Mouse (Mus musculus): ENCODE results near the gene Tmem174.

Gene Tmem174

GRCm38 (mm10) chr13:98637145-98637544 lies at the start of gene Tmem174:
Gene Tmem174 (minus strand): TSS chr13:98637410.
- peak; percentile 75 for DNase-seq

DNA sequence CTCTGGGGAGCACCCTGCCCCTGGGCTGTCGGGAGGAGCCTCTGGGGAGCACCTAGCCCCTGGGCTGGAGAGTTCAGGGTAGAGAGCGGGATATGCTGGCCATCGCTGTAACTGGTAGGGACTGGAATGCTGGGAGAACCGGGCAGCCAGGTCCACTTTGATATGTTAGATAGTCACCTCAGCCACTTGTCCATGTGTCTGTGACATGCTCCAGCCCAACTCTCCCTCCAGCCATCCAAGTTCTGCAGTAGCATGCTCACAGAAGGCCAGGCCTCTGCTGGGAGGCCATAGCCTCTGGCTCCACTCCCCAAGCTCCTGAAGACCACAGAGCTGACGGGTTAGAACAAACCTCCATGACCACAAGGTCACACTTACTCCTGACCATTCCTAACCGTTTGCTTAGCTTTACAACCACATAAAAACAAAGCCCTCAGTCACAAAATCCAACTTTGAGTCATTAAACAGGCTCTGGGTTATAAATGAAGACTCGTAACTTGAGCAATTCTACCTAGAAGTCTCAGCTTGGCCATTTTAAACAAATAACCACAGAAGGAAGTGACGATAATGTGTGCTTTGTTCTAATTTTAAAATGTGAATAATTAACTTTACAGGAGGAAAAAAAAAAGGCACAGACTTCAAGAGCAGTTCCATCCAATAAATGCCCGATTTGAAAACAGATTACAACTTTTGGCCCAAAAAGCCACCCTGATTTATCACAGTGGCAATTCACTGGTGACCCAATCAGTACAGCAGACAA lies 47.1 kb upstream of the Tmem174 start:
- DNase-seq, result no peak

GRCm38 (mm10) chr13:98683412-98683811 lies 46.2 kb upstream of the Tmem174 start:
- no peak for DNase-seq

DNA sequence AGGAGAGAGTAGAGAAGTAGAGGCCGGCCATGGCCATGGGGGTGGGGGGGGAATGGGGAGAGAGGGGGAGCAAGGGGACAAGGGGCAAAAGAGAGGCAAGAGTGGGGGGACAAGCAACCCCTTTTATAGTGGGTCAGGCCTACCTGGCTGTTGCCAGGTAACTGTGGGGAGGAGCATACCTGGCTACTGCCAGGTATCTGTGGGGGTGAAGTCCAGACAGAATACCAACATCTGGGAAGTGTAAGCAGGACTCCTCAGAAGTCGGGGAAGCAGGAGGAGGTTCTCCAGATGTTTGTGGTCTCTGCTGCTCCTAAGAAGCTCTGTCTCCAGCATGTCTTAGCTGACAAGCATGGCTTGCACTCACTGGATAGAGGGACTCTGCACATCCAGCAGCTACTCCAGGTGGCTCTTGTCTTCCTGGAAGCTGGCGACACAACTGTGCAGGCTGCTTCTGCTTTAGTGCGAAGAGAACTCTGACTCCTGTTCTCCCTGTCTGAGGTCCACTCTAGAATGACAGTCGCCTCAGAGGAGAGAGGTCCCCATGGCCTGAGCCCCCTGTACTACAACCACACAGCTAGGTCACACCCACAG lies 43.4 kb upstream of the Tmem174 start:
- DNase-seq, result no peak

DNA sequence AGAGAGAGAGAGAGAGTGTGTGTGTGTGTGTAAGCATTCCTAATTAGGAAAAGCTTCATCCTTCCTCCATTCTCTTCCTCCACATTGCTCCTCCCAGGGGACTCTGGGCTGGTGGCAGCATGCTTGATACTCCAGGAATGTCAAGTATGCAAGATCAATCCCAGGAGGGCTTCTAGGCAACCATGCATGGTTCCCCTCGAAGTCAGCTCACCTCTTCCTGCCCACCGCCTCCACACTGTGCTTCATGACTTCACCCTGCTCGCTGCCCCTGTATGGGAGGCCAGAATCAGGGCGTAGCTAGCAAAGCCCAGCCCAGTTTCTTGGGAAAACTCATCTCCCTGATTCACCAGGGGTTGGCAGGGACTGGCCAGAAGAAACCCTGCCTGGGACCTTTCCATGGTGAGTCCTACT lies 42.4 kb upstream of the Tmem174 start:
- DNase-seq, result no peak

- DNase-seq, result no peak
These were observed 42.0 kb upstream of the Tmem174 start for GRCm38 (mm10) chr13:98679230-98679629.

DNA sequence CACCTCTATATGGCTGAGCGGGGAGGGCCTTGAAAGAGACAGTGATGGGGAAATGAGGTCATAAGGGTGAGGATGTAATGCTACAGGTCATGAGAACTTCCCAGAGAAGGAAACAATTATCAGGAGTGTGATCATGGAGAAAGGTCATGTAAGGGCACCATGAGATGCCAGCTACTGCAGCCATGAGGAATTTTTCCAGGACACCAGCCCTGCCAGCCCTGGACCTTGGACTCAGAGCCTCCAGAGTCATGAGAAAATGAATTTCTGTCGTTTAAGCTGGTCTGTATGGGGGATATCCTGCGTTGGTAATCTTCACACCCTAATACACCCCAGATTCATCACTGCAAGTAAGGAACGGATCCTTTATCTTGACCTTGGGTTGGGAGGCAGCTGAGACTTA lies 36.7 kb upstream of the Tmem174 start:
- no peak for DNase-seq

GRCm38 (mm10) chr13:98669296-98669695 lies 32.1 kb upstream of the Tmem174 start:
- DNase-seq, result no peak

DNA sequence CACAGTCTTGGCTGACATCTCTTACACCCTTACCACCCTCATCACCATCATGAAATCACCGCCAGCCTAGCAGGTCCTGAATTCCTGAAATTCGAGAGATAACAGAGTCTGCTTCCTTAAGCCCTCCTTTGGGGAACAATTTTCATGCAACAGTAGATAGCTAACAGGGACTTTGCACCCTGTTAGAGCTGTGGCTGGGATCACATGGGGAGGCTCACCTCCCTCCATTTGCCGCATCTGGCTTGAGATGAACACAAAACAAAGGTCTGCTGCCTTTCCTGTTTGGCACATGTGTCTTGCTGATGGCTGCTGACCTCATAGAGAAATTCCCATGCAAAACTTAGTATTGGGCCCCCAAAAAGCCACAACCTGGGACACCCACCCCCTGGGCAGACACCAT lies 30.1 kb upstream of the Tmem174 start:
- peak; percentile 36 for DNase-seq

GRCm38 (mm10) chr13:98665240-98665639 lies 28.0 kb upstream of the Tmem174 start:
- no peak for DNase-seq

GRCm38 (mm10) chr13:98662173-98662675 lies 25.0 kb upstream of the Tmem174 start:
- DNase-seq, result no peak

DNA sequence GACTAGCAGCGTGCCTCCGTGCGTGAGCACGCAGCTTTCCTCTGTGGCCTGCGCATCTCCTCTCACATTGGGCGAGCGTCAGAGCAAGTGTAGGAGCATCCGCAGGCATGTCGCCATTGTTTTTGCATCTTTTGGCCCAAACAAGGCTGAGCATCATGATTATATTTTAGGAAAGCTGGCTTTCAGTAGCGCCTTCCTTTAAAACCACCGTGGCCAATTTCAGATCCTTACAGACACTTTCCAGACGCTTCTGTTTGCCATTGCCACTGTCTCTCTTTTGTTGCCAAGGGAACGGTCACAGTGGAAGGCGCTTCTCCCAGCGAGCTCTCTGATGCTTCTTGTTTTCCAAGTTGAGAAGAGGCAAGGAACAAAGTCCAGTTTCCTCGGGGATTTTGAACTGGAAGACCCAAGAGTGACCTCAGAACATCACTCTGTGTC lies 18.8 kb upstream of the Tmem174 start:
- no peak for DNase-seq

DNA sequence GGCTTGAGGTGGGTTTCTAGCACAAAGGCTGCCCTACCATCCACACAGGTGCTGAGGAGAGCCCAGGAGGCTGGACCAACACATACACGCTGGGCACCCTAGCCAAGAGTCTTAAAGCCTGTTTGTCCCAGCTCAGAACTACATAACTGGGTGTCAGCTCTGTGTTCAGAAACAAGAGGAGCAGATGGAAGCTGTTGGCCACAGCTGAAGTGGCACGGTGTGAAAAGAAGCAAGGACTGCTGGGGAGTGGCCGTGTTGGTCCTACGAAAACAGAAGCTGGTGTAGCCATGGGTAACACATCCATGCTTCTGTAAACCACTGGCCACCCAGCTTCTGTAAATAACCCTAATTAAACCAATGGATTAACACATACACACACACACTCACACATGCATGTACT lies 18.1 kb upstream of the Tmem174 start:
- DNase-seq, result no peak

DNA sequence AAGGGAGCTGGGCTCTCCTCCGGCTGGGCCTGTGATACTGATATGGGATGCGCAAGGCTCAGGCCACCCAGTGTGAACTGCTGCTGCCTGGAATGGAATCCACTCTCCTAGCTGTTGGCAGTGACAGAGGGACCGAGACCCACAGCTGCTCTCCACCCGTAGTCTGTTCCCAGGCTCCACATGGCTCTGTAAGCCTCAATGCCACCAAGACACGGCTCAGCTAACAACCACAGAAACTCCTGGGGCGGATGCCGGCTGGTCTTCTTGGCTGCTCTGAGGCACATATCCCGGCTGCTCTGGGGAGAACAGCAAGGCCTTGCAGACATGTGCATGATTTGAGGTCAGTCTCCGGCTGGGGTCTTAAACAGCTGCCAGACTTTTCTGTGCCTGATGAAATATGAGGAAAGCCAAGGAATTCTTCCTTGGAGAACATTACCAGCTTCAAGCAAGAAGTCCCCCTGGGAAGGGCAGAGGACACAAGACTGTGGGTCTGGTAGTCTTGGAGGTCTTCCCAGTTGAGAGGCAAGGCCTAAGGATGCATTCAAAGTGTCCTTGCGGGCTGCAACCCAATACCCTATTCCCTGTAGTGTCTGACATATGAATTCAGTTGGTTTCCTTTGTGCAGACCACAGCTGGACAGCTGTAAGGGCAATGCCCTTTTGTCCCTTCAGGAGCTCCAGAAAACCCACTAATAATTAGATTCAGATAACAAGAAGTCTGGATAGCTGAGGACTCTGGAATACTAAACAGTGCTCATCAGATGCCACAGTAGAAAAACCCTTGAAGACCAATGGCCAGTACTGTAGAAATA lies 17.1 kb upstream of the Tmem174 start:
- DNase-seq, result no peak

GRCm38 (mm10) chr13:98652194-98652593 lies 15.0 kb upstream of the Tmem174 start:
- no peak for DNase-seq

DNA sequence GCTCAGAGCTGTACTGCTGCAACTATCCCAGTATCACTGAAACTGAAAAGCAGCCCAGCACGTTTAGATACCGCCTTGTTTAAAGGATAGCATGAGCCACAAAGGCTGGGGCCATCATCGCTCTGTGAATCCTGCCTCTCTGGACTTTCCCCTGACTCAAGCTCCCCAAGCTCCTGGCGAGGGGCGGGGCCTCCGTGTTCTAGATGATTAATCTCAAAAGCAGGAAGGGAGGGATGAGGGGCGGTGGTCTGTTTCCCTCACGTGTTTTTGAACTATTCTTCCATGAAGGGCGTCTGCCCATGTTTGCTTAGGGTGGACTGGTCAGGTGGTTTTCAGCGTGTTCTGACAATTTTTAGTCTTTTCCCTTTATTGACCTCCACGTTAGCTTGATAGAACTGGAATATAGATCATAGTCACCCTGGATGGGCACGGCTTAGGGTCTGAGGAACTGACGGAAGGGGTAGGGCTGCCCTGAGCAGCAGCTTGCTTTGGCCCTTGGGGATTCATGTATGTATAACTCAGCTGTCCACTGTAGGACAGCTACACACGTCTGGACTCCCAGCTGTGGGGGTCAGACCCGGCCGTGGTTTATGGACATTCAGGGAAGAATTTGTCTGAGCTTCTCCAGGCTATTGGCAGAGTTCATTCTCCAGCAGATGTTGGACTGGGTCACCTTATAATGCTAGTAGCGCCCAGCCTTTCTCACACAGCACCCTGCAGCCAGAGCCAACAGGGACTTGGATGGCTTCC lies 14.2 kb upstream of the Tmem174 start:
- DNase-seq, result no peak

DNA sequence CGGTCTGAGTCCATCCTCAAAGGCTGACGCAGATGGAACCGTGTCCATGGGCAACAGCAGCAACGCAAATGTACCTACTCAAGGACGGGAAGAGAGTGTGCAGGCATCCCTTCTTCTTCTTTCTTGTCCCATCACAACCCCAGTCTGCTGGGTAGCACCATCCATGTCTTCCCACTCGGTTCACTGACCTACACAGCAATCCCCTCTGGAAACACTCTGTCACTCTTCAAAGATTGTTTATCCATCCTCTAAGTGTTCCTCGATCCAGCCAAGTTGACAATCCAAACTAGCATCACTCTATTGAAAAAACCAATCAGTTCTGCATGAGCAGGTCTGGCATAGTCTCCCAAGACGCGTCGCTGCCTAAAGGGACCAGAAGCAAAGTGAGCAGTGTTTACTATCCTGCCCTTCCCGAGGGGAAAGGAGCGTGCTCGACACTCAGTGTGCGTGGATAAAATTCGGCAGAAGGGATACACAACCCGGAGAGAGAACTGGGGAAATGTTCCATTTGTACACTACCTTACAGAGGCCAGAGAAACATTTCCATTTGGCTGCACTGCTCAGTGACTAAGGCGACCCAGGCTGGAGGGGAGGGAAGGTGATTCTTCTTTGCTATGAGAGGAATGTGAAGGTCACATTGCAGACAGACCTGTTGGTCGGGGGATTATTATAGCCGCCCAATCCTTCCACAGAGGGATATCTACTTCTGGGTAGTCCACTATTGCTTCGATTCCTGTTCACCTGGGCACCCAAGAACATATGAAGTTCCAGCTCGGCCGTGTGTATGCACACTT lies 10.8 kb upstream of the Tmem174 start:
- DNase-seq, result peak; percentile 36

GRCm38 (mm10) chr13:98638507-98639166 lies 1.4 kb upstream of the Tmem174 start:
- DNase-seq, result peak; percentile 69

- DNase-seq, result peak; percentile 57
These were observed 639 bp downstream of the Tmem174 start for GRCm38 (mm10) chr13:98636571-98636970.

DNA sequence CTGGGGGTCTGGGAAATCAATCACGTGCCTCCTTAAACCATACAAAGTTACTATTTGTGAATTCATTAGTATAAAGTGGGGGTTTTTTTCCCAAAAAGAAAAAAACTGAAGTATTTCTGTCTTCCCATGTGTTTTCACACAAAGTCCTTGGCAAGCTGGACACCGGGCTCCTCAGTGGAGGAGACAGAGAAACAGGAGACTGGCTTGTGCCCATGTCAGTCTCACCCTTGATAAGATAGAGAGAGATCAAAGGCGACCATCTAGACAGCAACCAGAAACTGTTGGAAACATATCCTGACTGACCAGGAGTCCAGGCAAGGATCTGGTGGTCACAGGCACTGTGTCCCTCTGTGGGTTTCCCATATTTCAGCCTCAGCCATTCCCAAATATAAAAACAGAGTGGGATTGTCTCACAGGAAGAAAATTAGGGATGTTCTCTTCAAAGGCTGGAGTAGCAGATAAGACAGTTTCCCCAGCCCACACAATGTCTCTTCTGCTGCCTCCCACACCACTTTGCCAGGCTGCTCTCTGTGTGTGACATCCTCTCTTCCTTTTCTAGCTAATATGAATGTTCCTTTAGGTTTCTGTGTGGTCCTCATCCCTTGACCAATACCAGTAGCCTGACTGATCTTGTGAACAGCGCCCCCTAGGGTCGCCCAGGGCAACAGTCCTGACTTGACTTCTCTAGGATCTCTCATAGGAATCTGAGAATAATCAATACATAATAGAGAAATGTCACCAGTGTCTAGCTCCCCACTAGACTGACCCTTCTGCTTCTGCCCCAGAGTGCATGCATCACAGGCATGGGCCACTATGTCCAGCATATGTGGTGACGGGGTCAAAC lies 3.3 kb downstream of the Tmem174 start:
- peak; percentile 52 for DNase-seq
